Mouse (Mus musculus) left cerebral cortex, adult 18-20 months (tissue): ENCODE measurements around the gene Popdc2. TPM values are rescaled to one million over a fixed set of nuclear protein-coding genes. Genes with fewer than 3 reads are reported as not detected.

ENCODE experiments used
- DNase-seq, 2 experiments: peaks; one replicate each; pipeline ENCODE4 v3.0.0; 2021 to 2022; ENCODE audit warnings: low spot score in 2 of 2, mixed read lengths in 1 of 2
- total RNA-seq, 2 experiments: library from RNA; stranded (reverse); gene quantifications; 2 replicates each; pipeline ENCODE4 v1.2.3; 2021

Popdc2 gene
- total RNA-seq, 2 experiments from 2014 or later: 0.89 to 1.3 TPM

DNA sequence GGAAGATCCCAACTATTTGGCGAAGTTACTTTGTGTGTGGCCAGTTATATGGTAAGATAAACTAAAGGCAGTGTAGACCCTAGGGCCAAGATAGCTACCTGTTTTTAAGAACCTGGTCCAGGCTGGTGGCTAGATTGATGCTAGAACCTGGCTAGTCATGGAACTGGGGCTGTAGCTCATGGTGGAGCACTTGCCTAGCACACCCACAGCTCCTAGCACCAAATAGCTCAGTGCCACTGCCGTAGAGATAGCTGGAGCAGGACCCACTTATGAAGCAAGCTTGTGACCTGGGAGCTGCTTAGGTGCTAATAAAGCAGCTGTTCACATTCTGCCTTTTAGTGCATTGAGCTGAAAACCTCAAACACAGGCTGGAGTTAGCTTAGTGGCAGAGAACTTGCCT, 8.4 kb upstream of the Popdc2 start:
- no peak for DNase-seq

DNA sequence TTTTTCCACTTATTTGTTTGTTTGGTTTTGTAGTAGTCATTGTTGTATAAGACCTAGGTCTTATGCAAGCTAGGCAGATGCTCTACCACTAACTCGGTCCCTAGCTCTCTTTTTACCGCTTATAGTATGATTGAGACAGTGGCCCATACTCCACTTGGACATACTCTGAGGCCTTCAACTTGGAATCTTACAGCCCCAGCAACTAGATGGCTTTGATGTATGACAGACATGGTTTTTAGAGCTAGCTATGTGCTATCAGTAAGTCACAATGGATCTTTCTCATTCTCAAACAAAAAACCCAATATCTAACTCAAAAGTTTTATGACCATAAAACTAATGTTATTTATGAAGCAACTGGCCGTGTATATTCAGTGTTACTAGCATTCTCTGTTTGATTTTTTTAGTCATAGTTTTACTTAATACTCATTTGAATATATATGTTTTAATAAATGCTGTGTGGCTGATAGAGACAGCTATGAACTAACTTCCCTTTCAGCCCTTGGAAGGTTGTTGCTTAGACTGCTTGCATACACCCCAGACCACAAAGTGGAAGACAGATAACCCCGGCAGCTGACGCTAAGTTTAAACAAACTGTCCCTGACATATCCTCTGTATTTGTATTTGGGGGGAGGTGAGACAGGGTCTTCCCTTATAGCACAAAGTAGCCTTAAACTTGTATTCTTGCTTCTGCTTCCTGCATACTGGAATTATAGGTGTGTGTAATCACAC, 7.7 kb upstream of the Popdc2 start:
- no peak for DNase-seq

DNA sequence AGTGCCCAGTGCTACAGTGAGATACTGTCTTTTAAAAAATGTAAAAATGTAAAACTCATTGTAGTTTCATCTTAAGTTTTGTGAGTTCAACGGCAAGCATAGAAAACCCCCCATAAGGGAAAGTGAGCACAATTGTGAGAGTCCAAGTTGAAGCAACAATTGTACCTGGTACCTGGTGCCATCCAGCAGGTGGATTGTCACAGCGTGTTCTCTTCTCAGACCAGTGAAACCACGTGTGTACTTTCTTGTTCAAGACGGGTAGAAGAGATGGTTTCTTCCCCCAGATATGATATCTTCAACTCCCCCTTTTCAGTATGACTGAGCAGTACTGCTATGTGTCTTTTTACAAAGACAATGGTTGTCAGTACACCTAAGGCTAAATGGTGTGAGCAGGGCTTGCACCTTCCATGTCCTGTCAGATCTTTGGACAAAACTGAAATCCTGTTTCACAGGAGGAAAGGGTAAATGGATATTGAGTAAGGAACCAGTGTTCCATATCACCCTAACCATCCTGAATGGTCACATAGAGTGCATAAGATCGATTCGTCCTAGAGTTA, 3.7 kb upstream of the Popdc2 start:
- DNase-seq: no peak

GRCm38 (mm10) chr16:38359241-38359640, 2.8 kb upstream of the Popdc2 start:
- DNase-seq: no peak

DNA sequence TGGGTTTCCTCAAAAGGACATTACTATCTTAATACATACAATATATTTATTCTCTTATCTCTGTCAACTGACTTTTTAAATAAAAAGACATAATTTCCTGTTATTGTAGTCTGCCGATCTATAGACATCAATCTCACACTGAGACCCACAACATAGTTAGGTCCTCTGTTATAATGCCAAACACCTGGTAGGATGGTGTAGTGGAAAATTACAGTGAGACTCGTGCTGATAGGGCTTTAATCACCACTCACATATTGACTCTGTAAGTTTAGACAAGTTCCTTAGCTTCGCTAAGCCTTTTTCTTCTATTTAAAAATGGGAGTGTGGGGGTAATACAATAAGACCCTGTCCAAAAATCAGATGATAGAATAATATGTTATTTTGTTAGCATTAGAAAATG, 2.2 kb upstream of the Popdc2 start:
- DNase-seq: no peak

DNA sequence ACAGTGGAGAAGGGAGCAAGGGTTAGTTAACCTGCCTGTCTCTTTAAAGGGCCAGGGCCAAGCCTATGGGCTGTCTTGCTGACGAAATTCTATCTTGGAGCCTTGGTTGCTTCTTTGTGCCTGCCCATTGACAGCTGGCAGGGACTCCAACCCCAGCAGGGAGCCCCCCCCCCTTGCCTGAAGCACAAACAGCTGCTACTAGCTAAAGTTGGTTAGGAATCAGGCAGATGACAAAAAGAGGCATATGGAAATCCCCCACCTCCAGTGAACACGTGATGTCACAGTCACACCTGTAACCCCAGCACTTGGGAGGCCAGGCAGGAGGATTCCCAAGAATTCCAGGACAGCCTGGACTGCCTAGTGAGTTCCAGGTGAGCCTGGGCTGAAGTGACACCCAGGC, 1.7 kb upstream of the Popdc2 start:
- DNase-seq: no peak

GRCm38 (mm10) chr16:38362493-38363255, 665 bp downstream of the Popdc2 start:
- no peak for DNase-seq

DNA sequence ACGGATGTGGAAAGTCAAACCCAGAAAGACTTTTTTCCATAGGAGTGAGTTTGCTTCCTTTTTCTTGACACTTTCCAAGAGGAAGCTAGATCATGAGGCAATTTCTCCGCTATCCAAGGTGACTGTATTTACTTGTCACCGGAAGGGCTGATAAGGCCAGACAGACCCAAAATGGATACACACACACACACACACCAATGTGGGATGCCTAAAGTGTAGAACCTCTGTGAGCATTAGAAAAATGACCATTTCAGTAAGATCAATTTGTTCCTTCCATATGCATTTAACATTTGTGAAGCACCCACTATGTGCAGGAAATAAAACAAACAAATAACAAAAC, 1.2 kb downstream of the Popdc2 start:
- no peak for DNase-seq

GRCm38 (mm10) chr16:38363657-38364056, 1.6 kb downstream of the Popdc2 start:
- DNase-seq: no peak

DNA sequence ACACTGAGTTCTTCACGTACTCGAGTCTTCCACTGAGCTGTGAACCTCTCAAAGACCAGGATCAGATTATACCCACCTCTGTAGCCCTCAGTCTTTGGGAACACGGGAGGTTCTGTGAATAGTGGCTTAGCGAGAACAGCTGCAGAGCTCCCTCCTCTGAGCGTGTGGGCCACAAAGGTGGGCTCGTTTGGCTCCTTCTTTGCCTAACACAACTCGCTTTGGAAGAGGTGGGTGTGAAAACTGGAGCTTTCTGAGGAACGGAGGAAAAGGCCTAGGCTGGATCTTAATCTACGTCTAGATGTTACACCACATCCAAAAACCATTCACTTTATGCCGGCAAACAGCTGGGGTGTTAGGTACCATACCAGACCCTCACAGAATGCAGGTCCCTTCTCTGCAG, 3.4 kb downstream of the Popdc2 start:
- DNase-seq: peak; percentile 28 to 33

DNA sequence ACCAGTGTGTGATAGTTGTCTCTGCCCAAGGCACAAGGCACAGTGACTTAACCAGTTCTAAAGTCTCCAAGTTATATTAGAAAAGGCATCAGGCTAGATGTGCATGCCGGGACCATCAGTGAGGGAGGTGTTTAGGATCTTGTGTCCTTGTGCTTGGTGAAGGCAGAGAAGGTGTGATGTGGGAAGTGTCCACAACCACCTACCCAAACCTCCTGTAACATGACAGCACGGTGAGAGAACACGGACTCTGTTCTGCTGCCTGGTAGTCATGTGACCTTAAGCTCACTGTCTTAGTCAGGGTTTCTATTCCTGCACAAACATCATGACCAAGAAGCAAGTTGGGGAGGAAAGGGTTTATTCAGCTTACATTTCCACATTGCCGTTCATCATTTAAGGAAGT, 4.2 kb downstream of the Popdc2 start:
- peak in 1 of 2 experiments; percentile 42 for DNase-seq

DNA sequence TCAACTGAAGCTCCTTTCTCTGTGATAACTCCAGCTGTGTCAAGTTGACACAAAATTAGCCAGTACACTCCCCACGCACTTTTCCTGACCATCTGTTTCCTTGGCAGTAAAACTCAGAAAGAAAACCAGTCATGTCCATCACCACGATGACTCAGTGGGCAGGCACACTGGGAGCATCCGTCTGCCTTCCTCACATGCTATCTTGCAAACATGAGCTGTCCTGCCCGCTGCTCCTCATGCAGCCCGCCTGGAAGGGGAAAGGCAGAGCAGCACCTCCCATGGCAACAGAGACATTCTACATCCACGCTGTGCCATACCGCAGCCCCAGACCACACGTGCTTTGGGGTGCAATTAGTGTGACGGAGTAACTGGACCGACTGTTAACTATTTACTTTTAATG, 6.3 kb downstream of the Popdc2 start:
- DNase-seq: peak; percentile 84 to 90

GRCm38 (mm10) chr16:38369000-38369399, 7.0 kb downstream of the Popdc2 start:
- DNase-seq: no peak

DNA sequence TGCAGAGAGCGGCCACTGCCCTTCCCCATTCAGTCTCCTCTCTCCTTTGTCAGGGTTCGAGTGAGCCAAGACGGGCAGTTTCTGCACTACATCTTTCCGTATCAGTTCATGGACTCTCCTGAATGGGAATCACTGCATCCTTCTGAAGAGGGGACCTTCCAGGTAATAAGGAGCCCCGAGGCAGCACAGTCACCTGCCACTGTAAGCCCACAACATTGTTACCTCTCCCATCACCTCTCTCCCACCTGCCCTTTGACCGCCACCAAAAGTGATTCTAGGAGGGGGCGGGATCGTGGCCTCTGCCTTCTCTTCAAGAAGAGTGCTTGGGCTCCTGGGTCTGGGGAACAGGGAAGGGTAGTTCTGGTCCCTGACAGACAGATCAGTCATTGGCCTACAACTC, 7.4 kb downstream of the Popdc2 start:
- DNase-seq: no peak

- no peak for DNase-seq
Observed at GRCm38 (mm10) chr16:38369992-38370484, 8.0 kb downstream of the Popdc2 start.

GRCm38 (mm10) chr16:38370633-38371374, 8.8 kb downstream of the Popdc2 start:
- DNase-seq: no peak

- DNase-seq: no peak
Observed at GRCm38 (mm10) chr16:38371705-38372296, 9.8 kb downstream of the Popdc2 start.

DNA sequence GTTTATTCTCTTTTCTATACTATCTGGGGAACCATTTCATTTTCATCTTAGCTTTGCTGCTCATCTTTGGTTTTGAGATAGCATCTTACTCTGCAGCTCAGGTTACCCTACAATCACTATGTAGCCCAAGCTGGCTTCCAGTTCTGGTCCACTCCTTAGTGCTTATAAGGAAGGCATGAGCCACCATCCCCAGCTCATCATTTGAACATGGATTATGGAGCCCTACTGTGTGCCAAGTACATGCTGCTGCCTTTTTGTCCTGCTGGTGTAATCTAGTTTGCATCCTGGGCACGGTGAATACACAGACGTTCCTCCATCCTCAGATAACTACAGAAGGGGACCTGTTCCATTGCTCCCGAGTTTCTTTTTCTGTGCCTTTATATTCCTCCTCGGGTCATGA, 10.9 kb downstream of the Popdc2 start:
- DNase-seq: no peak

- DNase-seq: no peak
Observed at GRCm38 (mm10) chr16:38373439-38373838, 11.4 kb downstream of the Popdc2 start.

- DNase-seq: no peak
Observed at GRCm38 (mm10) chr16:38373941-38374340, 11.9 kb downstream of the Popdc2 start.
